Mouse (Mus musculus) Patski (cell line): ENCODE measurements around the gene Mrps18a. TPM values are rescaled to one million over a fixed set of nuclear protein-coding genes. Genes with fewer than 3 reads are reported as not detected.

Experiments
- ATAC-seq: fragments of 100-300 bp; one replicate; pipeline ENCODE4 v1.8.0; 2021
- CTCF ChIA-PET: fragments of 350-600 bp; sonication (Branson Sonifier 250); formaldehyde crosslinking; loops from one replicate; lab custom pipeline; 2022; ENCODE audit warnings: inconsistent platforms; lab: Charles Lee
- POLR2A ChIA-PET: fragments of 350-600 bp; sonication (Branson Sonifier 250); formaldehyde crosslinking; loops from one replicate; lab custom pipeline; 2022; ENCODE audit warnings: antibody characterized with exemption, inconsistent platforms; lab: Charles Lee
- DNase-seq: peaks from one replicate; pipeline ENCODE4 v3.0.0-alpha.2; 2011; ENCODE audit warnings: low read depth, low spot score
- H3K27me3 ChIP-seq: fragments of 371-371 bp; one replicate; pipeline ENCODE4 v1.5.1; 2021
- CTCF ChIP-seq: fragments of 100-300 bp; IDR thresholded peaks from one replicate; pipeline ENCODE4 v1.5.1; 2021
- in situ Hi-C: fragments of 300-500 bp; cut with MboI; formaldehyde crosslinking; loops from 3 replicates; pipeline ENCODE4 v1.11.1; 2018; ENCODE audit warnings: low pct_unique_long_range_greater_than_20kb, mixed read lengths
- polyA plus RNA-seq: library from polyadenylated mRNA; unstranded; gene quantifications from one replicate; pipeline ENCODE4 v1.2.3, GENCODE M21; 2021

The Mrps18a gene
- polyA plus RNA-seq, 1 experiment from 2014 or later: 100 TPM

- in situ Hi-C loops: no loop called here
- no peaks in the 10 kb centered on the region for H3K27me3 ChIP-seq
- ChIA-PET POLR2A (no interaction called here), CTCF (interaction anchor here (1.5 kb wide), 1 partner anchor 9 kb away, joined by 5 read pairs; no protein-coding TSS in a partner anchor)
- ATAC-seq: no peak
- DNase-seq: no peak
- TF ChIP-seq CTCF: no peak
Observed at GRCm38 (mm10) chr17:46123285-46123684, 12.5 kb downstream of the Mrps18a start.

GRCm38 (mm10) chr17:46123953-46124700 is 13.3 kb downstream of the Mrps18a start:
- ChIA-PET CTCF (interaction anchor here (1.5 kb wide), 1 partner anchor 8 kb away, joined by 5 read pairs; no protein-coding TSS in a partner anchor), POLR2A (interaction anchor here (0.5 kb wide), 1 partner anchor 38 kb away, joined by 3 read pairs; no protein-coding TSS in a partner anchor)
- TF ChIP-seq CTCF: no peak
- in situ Hi-C loops: no loop called here
- ATAC-seq: no peak
- H3K27me3 ChIP-seq: no peaks in the 10 kb centered on the region
- DNase-seq: no peak

GRCm38 (mm10) chr17:46126608-46127007 is 15.8 kb downstream of the Mrps18a start:
- no peak for DNase-seq
- ChIA-PET POLR2A (no interaction called here), CTCF (interaction anchor here (1.2 kb wide), 1 partner anchor 37 kb away, joined by 3 read pairs; no protein-coding TSS in a partner anchor)
- in situ Hi-C loops: no loop called here
- no peaks in the 10 kb centered on the region for H3K27me3 ChIP-seq
- no peak for ATAC-seq
- no peak for TF ChIP-seq CTCF

GRCm38 (mm10) chr17:46127814-46128493 is 17.2 kb downstream of the Mrps18a start:
- DNase-seq (no peak), ATAC-seq (no peak)
- in situ Hi-C loops: no loop called here
- ChIA-PET CTCF (no interaction called here), POLR2A (no interaction called here)
- H3K27me3 ChIP-seq: no peaks in the 10 kb centered on the region
- TF ChIP-seq CTCF: no peak

DNA sequence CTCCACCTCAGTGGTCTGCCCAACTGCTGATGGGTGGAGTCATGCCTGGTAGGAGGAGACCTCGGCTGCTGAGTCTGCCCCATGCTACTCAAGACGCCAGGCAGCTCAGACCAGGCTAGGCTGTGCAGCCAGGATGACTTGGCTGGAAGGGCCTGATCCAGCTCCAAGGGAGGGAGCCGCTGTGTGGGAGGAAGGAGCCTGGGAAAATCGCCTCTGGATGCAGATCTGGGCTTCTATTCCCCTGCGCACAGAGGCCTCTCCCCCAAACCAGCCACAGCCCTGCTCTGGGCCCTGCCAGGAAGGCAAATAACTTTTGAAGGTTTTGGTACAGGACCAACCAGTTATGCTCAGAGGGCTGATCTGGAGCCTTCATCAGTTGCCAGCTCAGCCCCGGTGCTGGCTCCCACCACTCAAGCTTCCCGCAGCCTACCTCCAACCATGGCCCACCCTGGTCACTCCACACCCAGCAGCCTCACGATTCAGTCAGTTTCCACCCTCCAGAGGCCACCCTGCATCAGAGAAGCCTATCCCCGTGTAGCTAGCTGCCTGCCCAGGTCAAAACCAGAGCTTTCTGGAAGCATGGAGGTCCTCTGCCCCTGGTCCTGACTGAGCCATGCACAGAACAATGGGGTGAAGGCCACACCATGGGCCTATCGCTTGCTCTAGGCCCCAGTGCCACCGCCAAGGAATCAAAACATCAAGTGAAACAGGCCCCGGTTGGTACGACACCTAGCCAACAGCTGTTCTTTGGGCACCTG is 19.1 kb downstream of the Mrps18a start:
- H3K27me3 ChIP-seq: no peaks in the 10 kb centered on the region
- in situ Hi-C loops: loop anchor here (5.0 kb wide), 3 partner anchors 93 to 403 kb away; no protein-coding TSS in a partner anchor
- DNase-seq (no peak), ATAC-seq (no peak)
- ChIA-PET CTCF (interaction anchor here (0.8 kb wide), 1 partner anchor 25 kb away, joined by 3 read pairs; no protein-coding TSS in a partner anchor), POLR2A (no interaction called here)
- TF ChIP-seq CTCF: no peak

DNA sequence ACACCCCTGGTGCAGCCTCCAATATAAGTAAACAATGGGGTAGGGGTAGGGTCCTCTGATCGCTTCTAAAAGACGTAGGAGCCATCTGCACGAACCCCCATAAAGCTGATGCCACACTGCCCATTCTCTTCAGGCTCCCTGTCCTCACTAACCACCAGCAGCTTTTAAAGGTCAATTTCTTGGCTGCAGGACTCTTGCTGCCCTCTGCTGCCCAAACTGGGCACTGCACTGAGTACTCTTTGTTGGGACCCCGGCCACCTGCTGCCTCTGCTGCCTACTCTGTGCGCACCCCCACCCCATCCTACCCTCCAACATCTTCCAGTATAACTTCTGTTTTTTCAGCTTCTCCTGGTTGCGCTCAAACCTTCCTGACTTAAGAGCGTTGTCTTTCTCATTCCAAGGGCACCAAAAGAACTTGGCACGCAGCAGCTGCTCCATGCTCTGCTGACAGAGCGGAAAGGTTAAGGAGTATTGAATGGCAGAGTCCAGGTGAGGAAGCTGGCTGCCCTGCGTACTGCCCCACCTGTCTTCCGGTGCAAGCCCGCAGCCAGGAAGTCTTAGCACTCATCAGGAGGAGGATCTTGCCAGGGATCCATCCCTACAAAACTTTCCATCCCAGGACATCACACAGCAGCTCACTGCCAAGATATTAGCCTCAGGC is 21.4 kb downstream of the Mrps18a start:
- POLR2A ChIA-PET: interaction anchor here (0.7 kb wide), 1 partner anchor 106 kb away, joined by 4 read pairs; no protein-coding TSS in a partner anchor
- in situ Hi-C loops: loop anchor here (5.0 kb wide), 3 partner anchors 95 to 405 kb away; no protein-coding TSS in a partner anchor

GRCm38 (mm10) chr17:46132862-46133261 is 22.1 kb downstream of the Mrps18a start:
- CTCF ChIA-PET: interaction anchor here (0.7 to 2.2 kb wide), 19 partner anchors 10 to 400 kb away, joined by 3 to 9 read pairs (median 4); partner anchors contain the start of genes Mrps18a, Rsph9 and Vegfa
- TF ChIP-seq CTCF: no peak
- ATAC-seq: no peak

More for the DNA sequence above, 21.4 kb downstream of the Mrps18a start:
- no peak for TF ChIP-seq CTCF
- no peak for ATAC-seq
- no peaks in the 10 kb centered on the region for H3K27me3 ChIP-seq
- no peak for DNase-seq
- CTCF ChIA-PET: interaction anchor here (0.7 to 2.2 kb wide), 21 partner anchors 9 to 402 kb away, joined by 3 to 9 read pairs (median 4); partner anchors contain the start of genes Mrps18a, Rsph9 and Vegfa

GRCm38 (mm10) chr17:46138563-46139236 is 27.9 kb downstream of the Mrps18a start:
- H3K27me3 ChIP-seq: no peaks in the 10 kb centered on the region
- DNase-seq: no peak
- no peak for ATAC-seq
- ChIA-PET POLR2A (no interaction called here), CTCF (no interaction called here)
- TF ChIP-seq CTCF: no peak
- in situ Hi-C loops: no loop called here

More at GRCm38 (mm10) chr17:46132862-46133261, 22.1 kb downstream of the Mrps18a start:
- no peaks in the 10 kb centered on the region for H3K27me3 ChIP-seq
- DNase-seq: no peak
- in situ Hi-C loops: loop anchor here (5.0 kb wide), 3 partner anchors 96 to 406 kb away; no protein-coding TSS in a partner anchor
- POLR2A ChIA-PET: no interaction called here

- TF ChIP-seq CTCF: no peak
- CTCF ChIA-PET: no interaction called here
- in situ Hi-C loops: no loop called here
- ATAC-seq: no peak
- H3K27me3 ChIP-seq: no peaks in the 10 kb centered on the region
- POLR2A ChIA-PET: no interaction called here
- no peak for DNase-seq
Observed at GRCm38 (mm10) chr17:46139872-46140271, 29.1 kb downstream of the Mrps18a start.
